Mouse (Mus musculus) stomach, postnatal 0 days (tissue): ENCODE results near the gene Fam122a.

Experiments used
- CTCF ChIP-seq: IDR thresholded peaks from 2 replicates; pipeline ENCODE4 v1.5.1; 2016; ENCODE audit warnings: antibody characterized with exemption, low read depth, mild to moderate bottlenecking, moderate library complexity
- EP300 ChIP-seq: optimal IDR thresholded peaks from 2 replicates; pipeline ENCODE3; 2016; ENCODE audit warnings: antibody characterized with exemption

GRCm38 (mm10) chr19:24434291-24434690, 42.9 kb downstream of the Fam122a start:
- TF ChIP-seq CTCF (no peak), EP300 (no peak)
